Mouse (Mus musculus) CH12.LX (cell line): Measurements from ENCODE around the gene Sorcs3. TPM values are rescaled to one million over a fixed set of nuclear protein-coding genes. Genes with fewer than 3 reads are reported as not detected.

Source experiments
- DNase-seq: peaks from one replicate; pipeline ENCODE4 v3.0.0-alpha.2; 2013; ENCODE audit errors: extremely low read depth
- H3K27ac ChIP-seq: 2 replicates; pipeline ENCODE4 v1.5.1; 2012; ENCODE audit warnings: low read depth, mild to moderate bottlenecking, control low read depth, moderate library complexity; ENCODE audit not compliant: insufficient read depth
- H3K27me3 ChIP-seq: replicated peaks from 2 replicates; pipeline ENCODE3; 2012; ENCODE audit warnings: inconsistent platforms
- H3K36me3 ChIP-seq, 2 experiments: replicated peaks in 1 of 2; 2 replicates each; pipeline versions ENCODE3 to v1.6.1; 2012; ENCODE audit warnings: inconsistent platforms in 1 of 2, low read length in 1 of 2, mild to moderate bottlenecking in 1 of 2, mixed read lengths in 1 of 2, moderate library complexity in 1 of 2; ENCODE audit not compliant: control insufficient read depth in 1 of 2, insufficient read depth in 1 of 2
- H3K4me1 ChIP-seq, 2 experiments: 2 replicates each; pipeline ENCODE4 v1.6.1; 2012; ENCODE audit warnings: inconsistent platforms in 1 of 2, moderate library complexity in 1 of 2; ENCODE audit not compliant: insufficient read depth in 2 of 2, control insufficient read depth in 1 of 2
- H3K4me2 ChIP-seq: 2 replicates; pipeline ENCODE4 v1.6.1; 2012; ENCODE audit warnings: low read depth, mild to moderate bottlenecking, control low read depth; ENCODE audit not compliant: poor library complexity, insufficient read depth, severe bottlenecking
- H3K4me3 ChIP-seq, 3 experiments: fragments of 150-350 bp in 1 of 3; sonication (generic) in 1 of 3; replicated peaks in 1 of 3; 2 replicates each; pipeline versions ENCODE3 to v1.5.1; 2011 to 2012; ENCODE audit warnings: low read depth in 2 of 3, low read length in 2 of 3, mild to moderate bottlenecking in 2 of 3, moderate library complexity in 2 of 3, control low read depth in 1 of 3, improper control_type of control experiment in 1 of 3, inconsistent platforms in 1 of 3, mixed read lengths in 1 of 3; ENCODE audit not compliant: poor library complexity in 1 of 3
- H3K79me2 ChIP-seq: replicated peaks from 2 replicates; pipeline ENCODE4 v1.6.1; 2012; ENCODE audit warnings: mild to moderate bottlenecking, moderate library complexity; ENCODE audit not compliant: control insufficient read depth, poor library complexity, insufficient read depth, severe bottlenecking; ENCODE audit errors: extremely low read depth
- H3K9ac ChIP-seq: 2 replicates; pipeline ENCODE4 v1.6.1; 2012; ENCODE audit warnings: low read depth, mild to moderate bottlenecking, control low read depth, moderate library complexity; ENCODE audit not compliant: insufficient read depth
- H3K9me3 ChIP-seq: replicated peaks from 2 replicates; pipeline ENCODE3; 2012; ENCODE audit warnings: low read length, inconsistent platforms, mixed read lengths
- BHLHE40 ChIP-seq: IDR thresholded peaks from 2 replicates; pipeline ENCODE4 v1.6.1; 2011; ENCODE audit warnings: mild to moderate bottlenecking, low read depth, low read length, improper control_type of control experiment
- CHD2 ChIP-seq: IDR thresholded peaks from 2 replicates; pipeline ENCODE4 v1.6.1; 2011; ENCODE audit warnings: low read length, improper control_type of control experiment
- ELF1 ChIP-seq: IDR thresholded peaks from 2 replicates; pipeline ENCODE4 v1.6.1; 2014; ENCODE audit warnings: low read depth, mild to moderate bottlenecking, inconsistent platforms, low read length, improper control_type of control experiment
- GABPA ChIP-seq: IDR thresholded peaks from 2 replicates; pipeline ENCODE4 v1.6.1; 2012; ENCODE audit warnings: low read depth, low read length, improper control_type of control experiment, inconsistent platforms; ENCODE audit not compliant: insufficient replicate concordance
- HCFC1 ChIP-seq: IDR thresholded peaks from 2 replicates; pipeline ENCODE4 v1.6.1; 2012; ENCODE audit warnings: low read depth, mild to moderate bottlenecking, inconsistent platforms, low read length, improper control_type of control experiment
- IRF4 ChIP-seq: IDR thresholded peaks from 2 replicates; pipeline ENCODE4 v1.6.1; 2014; ENCODE audit warnings: low read depth, mild to moderate bottlenecking, inconsistent platforms, low read length, improper control_type of control experiment
- JUND ChIP-seq: conservative IDR thresholded peaks from 2 replicates; pipeline ENCODE4 v1.6.1; 2011; ENCODE audit warnings: low read depth, low read length, improper control_type of control experiment
- KAT2A ChIP-seq: IDR thresholded peaks from 2 replicates; pipeline ENCODE4 v1.6.1; 2012; ENCODE audit warnings: low read length, improper control_type of control experiment, inconsistent platforms; ENCODE audit not compliant: insufficient replicate concordance
- MAFK ChIP-seq: IDR thresholded peaks from 2 replicates; pipeline ENCODE4 v1.6.1; 2011; ENCODE audit warnings: low read length, improper control_type of control experiment; ENCODE audit not compliant: insufficient replicate concordance
- MAZ ChIP-seq: IDR thresholded peaks from 2 replicates; pipeline ENCODE4 v1.6.1; 2012; ENCODE audit warnings: low read depth, mild to moderate bottlenecking, inconsistent platforms, low read length, improper control_type of control experiment, moderate library complexity
- MXI1 ChIP-seq: IDR thresholded peaks from 2 replicates; pipeline ENCODE4 v1.6.1; 2011; ENCODE audit warnings: mild to moderate bottlenecking, low read depth, low read length, improper control_type of control experiment
- MYC ChIP-seq: IDR thresholded peaks from 2 replicates; pipeline ENCODE4 v1.6.1; 2011; ENCODE audit warnings: low read depth, mild to moderate bottlenecking, improper control_type of control experiment, low read length
- NELFE ChIP-seq: IDR thresholded peaks from 2 replicates; pipeline ENCODE4 v1.6.1; 2011; ENCODE audit warnings: low read depth, low read length, improper control_type of control experiment
- PAX5 ChIP-seq: IDR thresholded peaks from 2 replicates; pipeline ENCODE4 v1.6.1; 2012; ENCODE audit warnings: low read length, inconsistent platforms, mixed read lengths
- POLR2A ChIP-seq: IDR thresholded peaks from 2 replicates; pipeline ENCODE4 v1.6.1; 2011; ENCODE audit warnings: low read depth, mild to moderate bottlenecking, improper control_type of control experiment, low read length
- RAD21 ChIP-seq: IDR thresholded peaks from 2 replicates; pipeline ENCODE4 v1.6.1; 2011; ENCODE audit warnings: low read depth, mild to moderate bottlenecking, low read length, improper control_type of control experiment, moderate library complexity
- SIN3A ChIP-seq: IDR thresholded peaks from 2 replicates; pipeline ENCODE4 v1.6.1; 2012; ENCODE audit warnings: low read length, improper control_type of control experiment, inconsistent platforms
- UBTF ChIP-seq: IDR thresholded peaks from 2 replicates; pipeline ENCODE4 v1.6.1; 2012; ENCODE audit warnings: low read depth, mild to moderate bottlenecking, inconsistent platforms, low read length, improper control_type of control experiment, moderate library complexity
- USF2 ChIP-seq: conservative IDR thresholded peaks from 2 replicates; pipeline ENCODE4 v1.6.1; 2011; ENCODE audit warnings: low read depth, low read length, improper control_type of control experiment
- ZMIZ1 ChIP-seq: IDR thresholded peaks from 2 replicates; pipeline ENCODE4 v1.6.1; 2012; ENCODE audit warnings: low read depth, mild to moderate bottlenecking, inconsistent platforms, low read length, improper control_type of control experiment
- dilution Hi-C: fragments of 300-500 bp; cut with MboI; formaldehyde crosslinking; loops from 2 replicates; pipeline ENCODE4 v1.14.3; 2020; ENCODE audit warnings: low sequenced_read_pairs; ENCODE audit not compliant: extremely low pct_unique_long_range_greater_than_20kb, extremely low pct_ligation_motif_present
- in situ Hi-C: fragments of 300-500 bp; cut with MboI; formaldehyde crosslinking; loops from 3 replicates; pipeline ENCODE4 v1.14.3; 2019; ENCODE audit warnings: low sequenced_read_pairs, low pct_ligation_motif_present, low pct_unique_long_range_greater_than_20kb, mixed read lengths
- polyA plus RNA-seq: library from polyadenylated mRNA; unstranded; fragments of >175 nt; gene quantifications from 2 replicates; pipeline ENCODE4 v1.2.1, GENCODE M21; 2012; ENCODE audit warnings: low read depth; ENCODE audit not compliant: insufficient read length
- total RNA-seq, 2 experiments: library from RNA; depleted of rRNA; stranded (reverse); fragments of 300-350 nt in 1 of 2; fragments of >200 nt in 1 of 2; gene quantifications; 2 replicates each; pipeline ENCODE4 v1.2.3; 2012 to 2014

The Sorcs3 gene
- total and polyA plus RNA-seq, 3 experiments: not detected

- dilution Hi-C loops (no loop called here), in situ Hi-C loops (no loop called here)
- DNase-seq: no peak
- no peak overlapping the region for H3K9ac ChIP-seq
- H3K79me2 ChIP-seq: no peaks in the 10 kb centered on the region
- no peak overlapping the region for H3K4me2 ChIP-seq
- no peak for TF ChIP-seq HCFC1
- H3K27me3 ChIP-seq: no peaks in the 10 kb centered on the region
- H3K27ac ChIP-seq: no peak overlapping the region
- no peaks in the 10 kb centered on the region for H3K36me3 ChIP-seq
- H3K4me1 ChIP-seq: no peaks in the 10 kb centered on the region
- H3K9me3 ChIP-seq: peaks cover 50% of the 10 kb centered on the region
- no peak overlapping the region for H3K4me3 ChIP-seq
These were observed 615.5 kb downstream of the Sorcs3 start for GRCm38 (mm10) chr19:48821283-48821715.

DNA sequence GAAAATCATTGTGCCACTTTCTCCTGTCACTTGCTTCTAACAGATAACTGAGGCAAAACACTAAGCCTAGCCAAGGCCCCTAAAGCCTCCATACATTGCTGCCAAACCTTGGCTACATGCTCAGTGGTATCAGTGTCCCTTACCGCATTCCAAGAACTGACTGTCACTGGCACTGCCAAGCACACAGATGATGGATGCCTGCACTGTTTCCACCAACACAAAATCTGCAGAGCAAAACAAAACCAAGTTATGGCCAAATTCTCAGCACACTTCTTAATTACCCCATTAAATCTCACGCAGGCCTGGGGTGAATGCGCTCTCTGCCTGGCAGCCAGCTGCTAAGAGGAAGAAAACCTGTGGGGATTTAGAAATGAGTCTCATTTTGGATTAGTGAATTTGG lies 628.5 kb downstream of the Sorcs3 start:
- no peak overlapping the region for H3K27ac ChIP-seq
- no peaks in the 10 kb centered on the region for H3K27me3 ChIP-seq
- H3K9ac ChIP-seq: no peak overlapping the region
- in situ Hi-C loops (no loop called here), dilution Hi-C loops (no loop called here)
- no peaks in the 10 kb centered on the region for H3K36me3 ChIP-seq
- no peaks in the 10 kb centered on the region for H3K4me1 ChIP-seq
- no peak for DNase-seq
- TF ChIP-seq KAT2A (no peak), USF2 (no peak), POLR2A (no peak), MAFK (no peak), PAX5 (no peak), ELF1 (no peak), MXI1 (no peak), MAZ (no peak), GABPA (no peak)
- no peak overlapping the region for H3K4me3 ChIP-seq
- H3K4me2 ChIP-seq: no peak overlapping the region
- peaks cover 31% of the 10 kb centered on the region for H3K9me3 ChIP-seq
- no peaks in the 10 kb centered on the region for H3K79me2 ChIP-seq

DNA sequence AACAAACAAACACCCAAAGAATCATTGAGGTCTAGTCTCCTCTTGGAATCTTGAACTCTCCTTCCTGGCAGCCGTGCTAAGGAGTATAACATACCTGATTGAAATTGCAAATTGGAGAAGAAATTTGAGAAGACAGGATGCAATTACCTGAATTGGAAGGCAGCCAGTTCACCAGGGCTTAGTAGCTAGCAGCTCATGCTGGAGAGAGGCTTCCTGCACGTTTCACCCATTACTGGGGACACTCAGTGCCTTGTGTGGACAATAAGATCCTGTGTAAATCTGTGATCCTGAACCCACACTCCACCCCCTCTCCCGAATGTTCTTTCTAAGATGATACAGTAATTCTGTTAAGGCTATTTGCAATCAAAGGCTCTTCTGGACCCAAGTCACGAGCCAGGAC lies 633.6 kb downstream of the Sorcs3 start:
- Histone ChIP-seq H3K27me3 (no peaks in the 10 kb centered on the region), H3K9me3 (peaks cover 60% of the 10 kb centered on the region), H3K4me2 (no peak overlapping the region), H3K79me2 (no peaks in the 10 kb centered on the region), H3K27ac (no peak overlapping the region), H3K9ac (no peak overlapping the region), H3K36me3 (no peaks in the 10 kb centered on the region), H3K4me3 (no peak overlapping the region)
- in situ Hi-C loops (no loop called here), dilution Hi-C loops (no loop called here)
- DNase-seq: no peak
- TF ChIP-seq CHD2: no peak
- TF ChIP-seq ELF1: no peak
- TF ChIP-seq MYC: no peak
- TF ChIP-seq IRF4: no peak
- no peak for TF ChIP-seq BHLHE40
- no peak for TF ChIP-seq JUND
- no peak for TF ChIP-seq SIN3A
- TF ChIP-seq NELFE: no peak
- no peak for TF ChIP-seq USF2
- TF ChIP-seq ZMIZ1: no peak
- TF ChIP-seq RAD21: no peak
- no peak for TF ChIP-seq UBTF
- TF ChIP-seq, all 38 proteins: peak for 0
- H3K4me1 ChIP-seq: no peaks in the 10 kb centered on the region
